Mouse (Mus musculus) small intestine, adult 2 months (tissue): ENCODE measurements around the gene Ccnd3.

Source experiments
- CTCF ChIP-seq: fragments of 200-500 bp; IDR thresholded peaks from 2 replicates; pipeline ENCODE4 v1.5.1; 2012; ENCODE audit warnings: low read depth, mild to moderate bottlenecking, control low read depth, inconsistent platforms, low read length, moderate library complexity, mixed read lengths; ENCODE audit not compliant: insufficient replicate concordance, insufficient read length; ENCODE audit errors: extremely low read depth
- POLR2A ChIP-seq: fragments of 200-500 bp; IDR thresholded peaks from 2 replicates; pipeline ENCODE4 v1.6.1; 2012; ENCODE audit warnings: low read depth, mild to moderate bottlenecking, control low read depth, inconsistent platforms, low read length, moderate library complexity

- TF ChIP-seq CTCF (no peak), POLR2A (no peak)
Measured at GRCm38 (mm10) chr17:47518205-47518604, 13.4 kb downstream of the Ccnd3 start.
